ENCODE assay signal across 10 mouse cellular contexts in genomic region chr2:65182747-65183146, GRCm38 (mm10). TPM values are rescaled to one million over a fixed set of nuclear protein-coding genes. Genes with fewer than 3 reads are reported as not detected.
DNase-seq lines count a peak whose midpoint lies in the region; ATAC-seq lines count a peak whose summit lies in the region.
"Had no signal": no experiment of that assay in that cellular context is flagged by ENCODE, and none has a peak within 500 bp of the region (broad histone marks: within the 10 kb centered on the region; RNA-seq: fewer than 3 reads in every experiment).

No protein-coding gene starts in this region.

- H3K9me3 ChIP-seq in heart, embryonic 15.5 days (replicated peaks), result no peaks in the 10 kb centered on the region
- no peaks in the 10 kb centered on the region for H3K9me3 ChIP-seq in forebrain, embryonic 12.5 days
- H3K9me3 ChIP-seq in midbrain, embryonic 12.5 days, result no peaks in the 10 kb centered on the region
- H3K9me3 ChIP-seq: lung, embryonic 15.5 days had no signal

- no peaks in the 10 kb centered on the region for H3K27me3 ChIP-seq in heart, embryonic 15.5 days
- H3K27me3 ChIP-seq in forebrain, embryonic 12.5 days, result no peaks in the 10 kb centered on the region
- 0 out of 2 replicates have a peak, but pooled peaks cover 8% of the 10 kb centered on the region for H3K27me3 ChIP-seq in midbrain, embryonic 12.5 days
- H3K27me3 ChIP-seq: lung, embryonic 15.5 days had no signal

- H3K27ac ChIP-seq in heart, embryonic 15.5 days, result peak overlapping the region; percentile 48
- H3K27ac ChIP-seq in forebrain, embryonic 12.5 days, result peak overlapping the region; percentile 21; the same call in 1 of the 2 replicates
- peak overlapping the region; percentile 35; the same call in 1 of the 2 replicates for H3K27ac ChIP-seq in midbrain, embryonic 12.5 days (replicated peaks)

- H3K9ac ChIP-seq in heart, embryonic 15.5 days, result no peak overlapping the region
- H3K9ac ChIP-seq in forebrain, embryonic 12.5 days, result no peak overlapping the region
- no peak overlapping the region for H3K9ac ChIP-seq in midbrain, embryonic 12.5 days (replicated peaks)
- H3K9ac ChIP-seq: lung, embryonic 15.5 days had no signal

- no peak overlapping the region for H3K4me3 ChIP-seq in heart, embryonic 15.5 days
- H3K4me3 ChIP-seq in forebrain, embryonic 12.5 days (replicated peaks), result no peak overlapping the region
- H3K4me3 ChIP-seq in midbrain, embryonic 12.5 days, result no peak overlapping the region
- H3K4me3 ChIP-seq: lung, embryonic 15.5 days had no signal

- H3K4me1 ChIP-seq in heart, embryonic 15.5 days (replicated peaks), result peaks cover 15% of the 10 kb centered on the region
- peaks cover 24% of the 10 kb centered on the region for H3K4me1 ChIP-seq in forebrain, embryonic 12.5 days
- H3K4me1 ChIP-seq in midbrain, embryonic 12.5 days, result peaks cover 33% of the 10 kb centered on the region

- no peaks in the 10 kb centered on the region for H3K36me3 ChIP-seq in heart, embryonic 15.5 days
- H3K36me3 ChIP-seq in forebrain, embryonic 12.5 days (replicated peaks), result no peaks in the 10 kb centered on the region
- H3K36me3 ChIP-seq in midbrain, embryonic 12.5 days, result no peaks in the 10 kb centered on the region
- H3K36me3 ChIP-seq: lung, embryonic 15.5 days had no signal

- intact Hi-C loops in heart, postnatal 14 days (cut with DNase I), result no loop called here

- ATAC-seq in heart, embryonic 15.5 days (replicated peaks; ENCODE audit: insufficient number of reproducible peaks, insufficient read depth, low FRiP score, low read depth), result no peak; the same call in 1 of the 2 replicates
- ATAC-seq in CD4-positive, CD25-positive, alpha-beta regulatory T cell, adult 4 months, result peak; percentile 91
- ATAC-seq in forebrain, embryonic 12.5 days (ENCODE audit: low FRiP score), result 0 out of 2 replicates have a peak, but pooled peaks have one; percentile 9
- ATAC-seq in midbrain, embryonic 12.5 days (ENCODE audit: low FRiP score, low read depth), result peak; percentile 69

- no peak overlapping the region for H3K4me2 ChIP-seq in heart, embryonic 15.5 days
- H3K4me2 ChIP-seq in forebrain, embryonic 12.5 days, result no peak overlapping the region
- H3K4me2 ChIP-seq in midbrain, embryonic 12.5 days (replicated peaks), result no peak overlapping the region
- H3K4me2 ChIP-seq: lung, embryonic 15.5 days had no signal

- DNase-seq in heart, postnatal 14 days, result no peak
- DNase-seq in yolk sac, embryonic 10.5 days (ENCODE audit: low spot score), result no peak
- no peak for DNase-seq in urinary bladder, adult 18-20 months (ENCODE audit: low spot score in 2 of 2)
- DNase-seq in kidney, adult 8-10 months, result no peak
- DNase-seq: adrenal gland, postnatal 36 days had no signal

- 43% methylated on average over 2 of the region's 2 CpGs for WGBS in heart, embryonic 15.5 days
- 26% methylated on average over 2 of the region's 2 CpGs for WGBS in forebrain, embryonic 12.5 days
- WGBS in midbrain, embryonic 12.5 days, result 10% methylated on average over 2 of the region's 2 CpGs

RNA-seq across cellular contexts. Expression of gene Cobll1, which starts 56.5 kb away (rescaled TPM):
- polyA plus RNA-seq in heart, embryonic 15.5 days (2015; fragmentation: Nextera tagmentation; extraction: Ambion mirVana), result 9.9 and 10.7 TPM in 2 replicates
- total RNA-seq in heart, postnatal 14 days (2021), result 10 to 100 TPM; 51.3 to 53.6 TPM
- 1 to 10 TPM; 2.7 to 4.6 TPM for polyA plus RNA-seq in CD4-positive, CD25-positive, alpha-beta regulatory T cell, adult 4 months (2017; shearing (Covaris generic))
- 3.2 and 4.0 TPM in 2 replicates for polyA plus RNA-seq in forebrain, embryonic 12.5 days (2016; fragmentation: Nextera tagmentation; extraction: Ambion mirVana)
- 3.0 and 3.1 TPM in 2 replicates for polyA plus RNA-seq in midbrain, embryonic 12.5 days (2016; fragmentation: Nextera tagmentation; extraction: Ambion mirVana)
